Mouse (Mus musculus) urinary bladder, postnatal 0 days (tissue): ENCODE results near the gene Cryba2. TPM values are rescaled to one million over a fixed set of nuclear protein-coding genes. Genes with fewer than 3 reads are reported as not detected.

Experiments
- microRNA counts: library from miRNA; unstranded; fragments of <30 nt; microRNA quantifications from one replicate; lab custom pipeline; 2016
- microRNA-seq: library from miRNA; unstranded; fragments of <30 nt; microRNA quantifications from one replicate; pipeline ENCODE4, GENCODE M21; 2016
- polyA plus RNA-seq: library from polyadenylated mRNA; unstranded; fragments of >200 nt; fragmentation: Nextera tagmentation; extraction: Ambion mirVana; gene quantifications from 2 replicates; pipeline ENCODE4 v1.2.1, GENCODE M21; 2015

Cryba2 gene
- not detected in 2 replicates for polyA plus RNA-seq

DNA sequence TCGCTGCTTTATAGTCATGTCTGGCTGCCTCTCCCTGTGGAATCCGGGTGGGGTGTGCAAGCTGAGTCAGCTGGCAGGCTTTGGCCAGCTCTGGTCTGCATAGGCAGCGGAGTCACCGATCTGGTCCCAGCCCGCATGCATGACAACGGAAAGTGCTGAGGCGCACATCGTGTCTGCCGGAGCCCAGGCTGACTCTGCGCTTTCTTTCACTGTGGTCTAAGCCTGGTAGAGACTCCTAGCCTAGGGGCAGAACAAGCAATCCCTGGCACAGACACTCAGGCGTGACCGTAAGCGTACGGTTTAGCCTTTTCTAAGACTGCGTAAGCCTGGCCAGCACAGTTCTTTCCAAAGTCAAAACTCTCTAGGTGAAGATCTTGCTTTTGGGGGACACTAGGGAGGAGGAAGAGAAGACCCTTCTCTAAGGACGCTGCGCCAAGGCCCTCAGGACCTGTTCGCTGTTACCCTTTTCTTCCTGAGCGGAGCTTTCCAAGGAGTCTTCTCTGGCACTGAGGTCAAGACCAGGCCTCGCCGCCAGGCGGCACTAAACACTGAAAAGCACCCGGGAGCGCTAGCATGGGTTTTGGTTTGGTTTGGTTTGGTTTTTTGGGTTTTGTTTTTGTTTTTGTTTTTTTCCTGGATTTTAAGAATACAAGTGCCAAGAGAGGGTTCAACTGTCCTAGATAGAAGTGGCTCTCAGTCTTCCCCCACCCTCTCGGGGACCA lies at the start of gene Cryba2:
Cryba2 (minus strand) TSS at position 10 of the 722 bp plus-strand sequence.

DNA sequence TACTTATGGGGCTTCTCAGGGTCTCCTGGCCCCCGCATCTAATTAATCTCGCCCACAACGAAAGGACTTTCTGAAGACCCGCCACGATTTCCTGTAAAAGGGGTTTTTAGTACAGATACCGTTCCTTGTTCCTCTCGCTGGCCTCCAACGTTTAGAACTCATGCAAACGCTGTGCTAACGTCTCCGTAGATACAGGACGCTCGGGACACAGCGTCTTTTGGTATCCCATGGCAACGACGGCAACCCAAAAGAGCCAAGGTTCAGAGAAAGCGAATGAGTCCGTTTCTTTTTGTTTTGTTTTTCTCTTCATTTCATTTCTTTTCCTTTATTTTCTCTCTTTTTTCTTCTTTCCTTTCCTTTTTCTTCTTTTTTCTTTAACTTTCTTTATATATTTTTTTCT lies 42.5 kb upstream of the Cryba2 start, which contains the start of gene Cfap65:
Cfap65 (minus strand) TSS at position 198 of the 400 bp plus-strand sequence.

DNA sequence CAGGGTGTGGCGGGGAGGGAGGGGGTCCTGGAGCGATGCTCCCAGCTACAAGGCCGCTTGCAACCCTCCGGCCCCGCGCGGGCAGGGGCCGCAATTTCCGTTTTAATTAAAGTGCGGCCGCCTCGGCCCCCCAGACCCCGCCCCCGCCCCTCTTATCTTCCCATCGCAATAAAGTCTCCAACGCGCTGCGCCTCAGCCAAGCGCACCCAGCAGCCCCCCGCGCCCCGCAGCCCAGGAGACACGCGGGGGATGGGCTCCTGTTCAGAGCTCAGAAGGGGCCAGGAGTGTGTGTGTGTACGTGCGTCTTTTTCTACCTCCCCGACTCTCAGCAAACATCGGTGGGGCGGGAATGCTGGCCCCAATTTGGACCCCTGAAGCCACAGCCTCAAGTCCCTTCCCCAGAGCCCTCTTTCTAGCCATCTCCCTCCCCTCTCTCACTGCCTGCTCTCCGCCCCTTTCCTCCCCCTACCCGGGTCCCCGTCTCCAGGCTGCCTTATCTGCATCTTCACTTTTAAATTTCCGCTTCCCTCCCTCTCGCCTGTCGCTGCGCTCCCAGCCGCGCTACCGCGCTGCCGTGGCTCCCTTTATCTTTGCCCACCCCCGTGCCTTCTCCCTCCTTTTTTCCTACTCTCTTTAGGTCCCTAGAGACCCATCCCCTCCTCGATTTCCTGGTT lies 7.4 kb downstream of the Cryba2 start, which contains the start of gene Fev:
Fev (minus strand) TSS at position 51 of the 674 bp plus-strand sequence.

DNA sequence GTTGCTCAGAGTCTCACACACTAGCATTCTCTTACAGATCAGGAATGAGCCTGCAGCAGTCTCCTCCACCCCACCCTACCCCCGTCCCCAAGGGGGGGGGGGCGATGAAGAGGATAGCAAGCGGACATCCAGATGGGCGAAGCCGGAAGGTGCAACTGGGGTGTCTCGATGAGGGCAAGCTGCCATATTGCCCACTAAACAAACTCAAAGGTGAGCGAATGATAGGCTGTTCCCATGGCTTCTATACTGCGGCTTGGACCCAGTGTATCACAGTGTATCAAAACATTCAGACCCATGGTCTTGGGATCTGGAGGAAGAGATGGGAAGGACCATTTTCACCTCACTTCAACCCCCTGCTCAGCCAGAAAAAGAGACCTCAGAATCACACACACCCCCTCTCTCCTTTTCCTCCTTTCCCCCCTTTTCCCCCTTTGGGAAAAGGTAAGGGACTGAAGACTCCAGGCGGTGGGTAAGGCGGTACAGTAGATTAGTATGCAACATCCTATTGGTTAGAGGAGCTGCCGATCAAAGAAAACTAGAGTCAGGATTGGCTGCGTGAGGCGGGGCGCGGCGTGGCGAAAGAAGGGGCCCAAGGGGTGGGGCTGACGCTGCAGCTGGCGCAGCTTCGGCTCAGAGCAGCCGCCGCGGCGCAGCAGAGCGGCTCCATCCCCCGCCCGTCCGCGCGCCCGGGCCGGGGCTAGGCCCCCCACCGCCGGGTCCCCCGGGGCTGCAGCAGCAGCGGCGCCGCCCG lies 38.5 kb downstream of the Cryba2 start, which contains the start of gene Cdk5r2:
Cdk5r2 (plus strand) TSS at position 629 of the 751 bp plus-strand sequence.

MicroRNAs encoded within 50 kb of the gene (microRNA counts, 519-probe panel; counts per million panel counts)
- not detected for microRNA mmu-miR-375 (lab: Ali Mortazavi, UCI)

Small RNAs within 50 kb of the gene (microRNA-seq; reads per million reads assigned to microRNA genes)
- gene Mir375 = 56.3 reads per million, percentile 41 among the genes with 10 or more reads in this experiment

Other genes with a start within 250 kb of the Cryba2 start
- gene Ttll4, start 231.4 kb downstream of the Cryba2 start, polyA plus RNA-seq = 3.6 and 3.7 TPM in 2 replicates
- 8.5 and 10.7 TPM in 2 replicates for gene Cyp27a1, start 179.6 kb downstream of the Cryba2 start, polyA plus RNA-seq
- gene Prkag3, start 143.9 kb downstream of the Cryba2 start, polyA plus RNA-seq = 0.41 and 0.58 TPM in 2 replicates
- gene Wnt6, start 121.3 kb downstream of the Cryba2 start, polyA plus RNA-seq = 8.4 and 8.6 TPM in 2 replicates
- 7.4 and 9.2 TPM in 2 replicates for gene Wnt10a, start 101.6 kb downstream of the Cryba2 start, polyA plus RNA-seq
- gene Cdk5r2, start 38.2 kb downstream of the Cryba2 start, polyA plus RNA-seq = not detected in 2 replicates
- gene Fev, start 7.7 kb downstream of the Cryba2 start, polyA plus RNA-seq = not detected in 2 replicates
- not detected in 2 replicates for gene Cfap65, start 42.5 kb upstream of the Cryba2 start, polyA plus RNA-seq
- 0.08 TPM in 1 of 2 replicates, not detected in the other for gene Ihh, start 58.5 kb upstream of the Cryba2 start, polyA plus RNA-seq
- 6.5 and 6.7 TPM in 2 replicates for gene Nhej1, start 232.1 kb upstream of the Cryba2 start, polyA plus RNA-seq
- 0.98 TPM in 2 replicates for gene Slc23a3, start 240.7 kb upstream of the Cryba2 start, polyA plus RNA-seq
- gene Cnppd1, start 249.6 kb upstream of the Cryba2 start, polyA plus RNA-seq = 30.9 and 33.7 TPM in 2 replicates
- 23.0 and 25.4 TPM in 2 replicates for gene Retreg2, start 249.6 kb upstream of the Cryba2 start, polyA plus RNA-seq